Mouse (Mus musculus): ENCODE data around the gene Cdk19.

DNA sequence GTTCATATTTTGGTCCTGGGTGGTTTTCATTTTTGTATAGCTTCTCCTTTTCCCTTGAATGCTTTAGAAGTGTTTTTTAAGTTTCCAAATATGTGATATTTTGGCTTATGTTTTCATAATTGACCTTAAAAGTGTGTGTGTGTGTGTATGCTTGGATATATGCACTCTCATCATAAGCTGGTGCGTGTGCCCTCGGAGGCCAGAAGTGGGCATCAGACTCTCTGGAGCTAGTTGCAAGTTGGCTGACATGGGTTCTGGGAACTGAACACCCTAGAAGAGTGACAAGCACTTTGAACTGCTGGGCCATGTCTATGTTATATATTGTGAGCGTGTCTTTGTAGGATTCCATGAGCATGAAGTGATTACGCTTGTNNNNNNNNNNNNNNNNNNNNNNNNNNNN lies 110.8 kb downstream of the Cdk19 start:
- TF ChIP-seq EP300 (IDR thresholded peaks at IDR 0.05; ENCODE audit: low read depth in 1 of 2, low read length in 2 of 2) (no peak), TCF12 (IDR thresholded peaks at IDR 0.05; ENCODE audit: low read depth, low read length) (no peak), CTCF (IDR thresholded peaks at IDR 0.05 in 2 of 3, conservative IDR thresholded peaks at IDR 0.05 in 1 of 3; ENCODE audit: control insufficient read depth in 1 of 3, insufficient read depth in 1 of 3, low read depth in 2 of 3, low read length in 3 of 3, poor library complexity in 1 of 3, severe bottlenecking in 1 of 3) (no peak), MAX (IDR thresholded peaks at IDR 0.05; ENCODE audit: low read length) (no peak), ZMIZ1 (IDR thresholded peaks at IDR 0.05; ENCODE audit: low read depth, low read length) (no peak), ZNF384 (IDR thresholded peaks at IDR 0.05; ENCODE audit: low read depth, low read length) (no peak), MAFK (IDR thresholded peaks at IDR 0.05; ENCODE audit: borderline replicate concordance, low read depth, low read length) (no peak), USF1 (IDR thresholded peaks at IDR 0.05; ENCODE audit: low read depth, low read length) (no peak), ELF1 (IDR thresholded peaks at IDR 0.05; ENCODE audit: low read depth, low read length) (no peak), USF2 (IDR thresholded peaks at IDR 0.05; ENCODE audit: borderline replicate concordance in 1 of 2, insufficient read depth in 1 of 2, low read depth in 1 of 2, low read length in 2 of 2) (no peak), POLR2A (IDR thresholded peaks at IDR 0.05; ENCODE audit: control insufficient read depth in 1 of 2, insufficient read depth in 1 of 2, low read depth in 1 of 2, low read length in 2 of 2, poor library complexity in 1 of 2) (no peak)
